Mouse (Mus musculus) CD4-positive naive resting alpha-beta T cell, adult 76 days (primary cell): ENCODE results near the gene Il34. TPM values are rescaled to one million over a fixed set of nuclear protein-coding genes. Genes with fewer than 3 reads are reported as not detected.

ENCODE experiments used
- total RNA-seq: library from RNA; stranded (reverse); gene quantifications from one replicate; pipeline ENCODE4 v1.2.4, GENCODE M21; 2023

Gene Il34
- not detected for total RNA-seq

GRCm38 (mm10) chr8:110805669-110806068, at the start of gene Il34:
TSS of gene Il34 (minus strand) at chr8:110805924.

GRCm38 (mm10) chr8:110846405-110847170, 40.9 kb upstream of the Il34 start, which contains the start of the genes Cog4 and Sf3b3:
TSS of gene Cog4 (plus strand) at chr8:110846600.
TSS of gene Sf3b3 (minus strand) at chr8:110846787.

GRCm38 (mm10) chr8:110720685-110721598, 84.8 kb downstream of the Il34 start, which contains the start of gene Mtss1l:
TSS of gene Mtss1l (plus strand) at chr8:110721476.

Other genes with a start within 250 kb of the Il34 start
- gene Vac14, start 187.3 kb downstream of the Il34 start, total RNA-seq = 53.3 TPM
- 3.2 TPM for gene Mtss1l, start 84.4 kb downstream of the Il34 start, total RNA-seq
- gene Cog4, start 40.7 kb upstream of the Il34 start, total RNA-seq = 59.5 TPM
- gene Sf3b3, start 40.9 kb upstream of the Il34 start, total RNA-seq = 184 TPM
- 9.9 TPM for gene Fuk, start 96.6 kb upstream of the Il34 start, total RNA-seq
- 9.8 TPM for gene St3gal2, start 114.0 kb upstream of the Il34 start, total RNA-seq
- 66.5 TPM for gene Ddx19a, start 191.9 kb upstream of the Il34 start, total RNA-seq
- 20.0 TPM for gene Ddx19b, start 225.8 kb upstream of the Il34 start, total RNA-seq
- 57.6 TPM for gene Aars, start 227.2 kb upstream of the Il34 start, total RNA-seq